Mouse (Mus musculus) liver, embryonic 16.5 days (tissue): ENCODE measurements around the gene Atp6v1g1. TPM values are rescaled to one million over a fixed set of nuclear protein-coding genes. Genes with fewer than 3 reads are reported as not detected.

Experiments
- ATAC-seq: fragments of 200-750 bp; cut with Nextera tagmentation; 2 replicates; pipeline ENCODE4 v1.8.0; 2017; ENCODE audit warnings: low read depth, mild to moderate bottlenecking, moderate number of reproducible peaks, moderate library complexity
- H3K27ac ChIP-seq: fragments of 300-500 bp; sonication (generic); 2 replicates; pipeline ENCODE4 v1.5.1; 2014; ENCODE audit warnings: mild to moderate bottlenecking, low read length
- H3K27me3 ChIP-seq: fragments of 300-500 bp; sonication (generic); 2 replicates; pipeline ENCODE4 v1.6.1; 2014; ENCODE audit warnings: low read depth, low read length, mixed read lengths; ENCODE audit not compliant: control insufficient read depth, insufficient read depth
- H3K36me3 ChIP-seq: fragments of 300-500 bp; sonication (generic); 2 replicates; pipeline ENCODE4 v1.6.1; 2014; ENCODE audit warnings: mild to moderate bottlenecking; ENCODE audit not compliant: control insufficient read depth, insufficient read depth
- H3K4me1 ChIP-seq: fragments of 300-500 bp; sonication (generic); 2 replicates; pipeline ENCODE4 v1.6.1; 2014; ENCODE audit warnings: low read depth, low read length, mixed read lengths; ENCODE audit not compliant: control insufficient read depth
- H3K4me2 ChIP-seq: fragments of 300-500 bp; sonication (generic); 2 replicates; pipeline ENCODE4 v1.6.1; 2014; ENCODE audit warnings: low read depth, low read length, mixed read lengths
- H3K4me3 ChIP-seq: fragments of 300-500 bp; sonication (generic); 2 replicates; pipeline ENCODE4 v1.5.1; 2014; ENCODE audit warnings: low read depth, mild to moderate bottlenecking, low read length
- H3K9ac ChIP-seq: fragments of 300-500 bp; sonication (generic); 2 replicates; pipeline ENCODE4 v1.6.1; 2014; ENCODE audit warnings: low read depth, low read length
- H3K9me3 ChIP-seq: fragments of 300-500 bp; sonication (generic); replicated peaks from 2 replicates; pipeline ENCODE4 v1.6.1; 2016; ENCODE audit warnings: low read length; ENCODE audit not compliant: control insufficient read depth
- WGBS: fragments of 180-500 bp; shearing (Covaris S2); extraction: QIAGEN DNeasy Blood & Tissue Kit; methylation state at CpG from one replicate; pipeline ENCODE4 v1.1.7; 2014; ENCODE audit not compliant: insufficient replicate concordance; 5-methylcytosine and 5-hydroxymethylcytosine counted together
- polyA plus RNA-seq: library from polyadenylated mRNA; unstranded; fragments of >200 nt; fragmentation: Nextera tagmentation; extraction: Ambion mirVana; gene quantifications from 2 replicates; pipeline ENCODE4 v1.2.1, GENCODE M21; 2015

Gene Atp6v1g1
- polyA plus RNA-seq, 1 experiment from 2014 or later = 123 TPM

DNA sequence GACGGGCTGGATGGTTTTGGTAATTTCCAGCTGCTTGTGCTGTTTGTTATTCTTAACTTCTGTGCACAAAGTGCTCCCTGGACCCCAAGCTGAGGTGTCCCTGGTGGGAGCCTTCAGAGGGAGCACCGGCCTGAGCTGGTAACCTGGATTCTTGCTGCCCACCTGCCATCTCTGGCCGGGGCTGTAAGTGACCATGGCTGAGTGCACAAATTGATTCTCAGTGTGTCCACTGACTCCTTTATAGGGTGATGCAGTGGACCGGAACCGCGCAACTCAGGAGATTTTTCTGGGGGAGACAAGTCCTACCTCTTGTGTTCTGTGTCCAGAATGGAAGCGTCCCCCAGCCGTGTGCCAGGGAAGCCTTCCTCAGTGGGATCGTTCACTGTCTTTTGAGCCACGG is 40.6 kb downstream of the Atp6v1g1 start:
- Histone ChIP-seq H3K27me3 (no peaks in the 10 kb centered on the region), H3K36me3 (no peaks in the 10 kb centered on the region; the same call in none of the 2 replicates), H3K4me3 (no peak overlapping the region), H3K4me1 (no peaks in the 10 kb centered on the region), H3K4me2 (no peak overlapping the region), H3K9me3 (no peaks in the 10 kb centered on the region), H3K9ac (no peak overlapping the region), H3K27ac (no peak overlapping the region)
- ATAC-seq = no peak
- 78% methylated on average over 10 of the region's 10 CpGs for WGBS

GRCm38 (mm10) chr4:63586240-63586639 is 41.7 kb downstream of the Atp6v1g1 start:
- peak; percentile 21; the same call in 1 of the 2 replicates for ATAC-seq
- no peak overlapping the region for H3K9ac ChIP-seq
- H3K4me2 ChIP-seq = no peak overlapping the region
- WGBS = 54% methylated on average over 2 of the region's 2 CpGs
- no peaks in the 10 kb centered on the region for H3K9me3 ChIP-seq
- no peaks in the 10 kb centered on the region; the same call in none of the 2 replicates for H3K36me3 ChIP-seq
- no peaks in the 10 kb centered on the region for H3K4me1 ChIP-seq
- no peaks in the 10 kb centered on the region for H3K27me3 ChIP-seq
- no peak overlapping the region for H3K4me3 ChIP-seq
- no peak overlapping the region for H3K27ac ChIP-seq

GRCm38 (mm10) chr4:63589987-63590386 is 45.4 kb downstream of the Atp6v1g1 start:
- ATAC-seq = no peak
- Histone ChIP-seq H3K27ac (no peak overlapping the region), H3K36me3 (no peaks in the 10 kb centered on the region), H3K4me2 (no peak overlapping the region), H3K4me1 (peaks cover 7% of the 10 kb centered on the region; the same call in 1 of the 2 replicates), H3K9ac (no peak overlapping the region), H3K4me3 (no peak overlapping the region), H3K9me3 (no peaks in the 10 kb centered on the region), H3K27me3 (no peaks in the 10 kb centered on the region)
- WGBS = 34% methylated on average over 7 of the region's 7 CpGs

GRCm38 (mm10) chr4:63590538-63590937 is 46.0 kb downstream of the Atp6v1g1 start:
- Histone ChIP-seq H3K27me3 (no peaks in the 10 kb centered on the region), H3K4me2 (no peak overlapping the region), H3K9ac (no peak overlapping the region), H3K4me1 (peaks cover 7% of the 10 kb centered on the region; the same call in 1 of the 2 replicates), H3K9me3 (no peaks in the 10 kb centered on the region), H3K36me3 (no peaks in the 10 kb centered on the region), H3K27ac (no peak overlapping the region), H3K4me3 (no peak overlapping the region)
- 35% methylated on average over 4 of the region's 4 CpGs for WGBS
- no peak for ATAC-seq

GRCm38 (mm10) chr4:63594459-63595110 is 50.0 kb downstream of the Atp6v1g1 start:
- H3K4me3 ChIP-seq = no peak overlapping the region
- H3K4me1 ChIP-seq = peaks cover 7% of the 10 kb centered on the region; the same call in 1 of the 2 replicates
- H3K36me3 ChIP-seq = no peaks in the 10 kb centered on the region
- WGBS = 43% methylated on average over 5 of the region's 5 CpGs
- no peak overlapping the region for H3K27ac ChIP-seq
- H3K4me2 ChIP-seq = peak overlapping the region; percentile 2; the same call in 1 of the 2 replicates
- H3K9me3 ChIP-seq = no peaks in the 10 kb centered on the region
- no peaks in the 10 kb centered on the region for H3K27me3 ChIP-seq
- no peak overlapping the region for H3K9ac ChIP-seq
- ATAC-seq = no peak

GRCm38 (mm10) chr4:63595259-63595658 is 50.7 kb downstream of the Atp6v1g1 start:
- WGBS = 22% methylated on average over 10 of the region's 10 CpGs
- H3K4me2 ChIP-seq = peak overlapping the region; percentile 2; the same call in 1 of the 2 replicates
- no peak for ATAC-seq
- H3K4me1 ChIP-seq = peaks cover 7% of the 10 kb centered on the region; the same call in 1 of the 2 replicates
- no peaks in the 10 kb centered on the region for H3K9me3 ChIP-seq
- H3K27ac ChIP-seq = no peak overlapping the region
- H3K9ac ChIP-seq = no peak overlapping the region
- no peak overlapping the region for H3K4me3 ChIP-seq
- no peaks in the 10 kb centered on the region for H3K27me3 ChIP-seq
- no peaks in the 10 kb centered on the region for H3K36me3 ChIP-seq

DNA sequence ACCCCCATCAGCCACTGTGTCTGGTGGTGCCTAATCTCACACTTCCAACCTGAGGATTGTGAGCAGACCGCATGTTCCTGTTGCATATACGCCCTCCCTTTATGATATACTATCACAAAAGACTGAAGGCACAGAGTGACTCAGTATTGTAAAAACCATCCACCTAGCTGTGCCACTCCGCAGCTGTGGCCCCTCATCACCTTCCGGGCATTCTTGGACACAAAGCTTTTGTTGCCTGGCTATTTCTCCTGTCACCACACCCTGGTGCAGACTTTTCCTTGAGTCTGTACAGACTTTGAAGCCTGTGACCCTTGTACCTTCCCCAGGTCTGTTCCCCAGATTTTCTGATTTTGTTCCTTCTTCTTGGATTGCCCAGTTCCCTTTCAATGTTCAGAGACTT is 51.4 kb downstream of the Atp6v1g1 start:
- Histone ChIP-seq H3K36me3 (no peaks in the 10 kb centered on the region), H3K4me1 (peaks cover 7% of the 10 kb centered on the region; the same call in 1 of the 2 replicates), H3K9me3 (no peaks in the 10 kb centered on the region), H3K27me3 (no peaks in the 10 kb centered on the region), H3K4me3 (no peak overlapping the region), H3K27ac (no peak overlapping the region), H3K4me2 (no peak overlapping the region), H3K9ac (no peak overlapping the region)
- no peak for ATAC-seq
- 76% methylated on average over 4 of the region's 4 CpGs for WGBS

Other genes with a start within 250 kb of the Atp6v1g1 start
- 1.0 and 1.1 TPM in 2 replicates for gene Orm1, start 200.2 kb upstream of the Atp6v1g1 start, polyA plus RNA-seq
- not detected in 2 replicates for gene Orm3, start 188.6 kb upstream of the Atp6v1g1 start, polyA plus RNA-seq
- gene Orm2, start 182.3 kb upstream of the Atp6v1g1 start, polyA plus RNA-seq = not detected in 2 replicates
- 5.1 and 6.1 TPM in 2 replicates for gene Akna, start 141.4 kb upstream of the Atp6v1g1 start, polyA plus RNA-seq
- 0.08 and 0.19 TPM in 2 replicates for gene Whrn, start 48.8 kb upstream of the Atp6v1g1 start, polyA plus RNA-seq
- 10.2 and 11.3 TPM in 2 replicates for gene Tmem268, start 14.0 kb downstream of the Atp6v1g1 start, polyA plus RNA-seq
- not detected in 2 replicates for gene Gm11213, start 60.5 kb downstream of the Atp6v1g1 start, polyA plus RNA-seq
- not detected in 2 replicates for gene Tex48, start 77.7 kb downstream of the Atp6v1g1 start, polyA plus RNA-seq
- not detected in 2 replicates for gene Gm11214, start 118.6 kb downstream of the Atp6v1g1 start, polyA plus RNA-seq
- gene Tnfsf15, start 200.3 kb downstream of the Atp6v1g1 start, polyA plus RNA-seq = 0.11 and 0.20 TPM in 2 replicates